Mouse (Mus musculus) heart, postnatal 4 days (tissue): Measurements from ENCODE around the gene Clk2. TPM values are rescaled to one million over a fixed set of nuclear protein-coding genes. Genes with fewer than 3 reads are reported as not detected.
"Not testable (repeated sequence)": the region's sequence is repeated elsewhere in the genome, so short reads cannot be mapped to it uniquely, and the experiment has no call there.

Experiments
- DNase-seq: peaks from one replicate; pipeline ENCODE4 v3.0.0; 2021
- total RNA-seq, 2 experiments: library from RNA; stranded (reverse); gene quantifications; 2 replicates each; pipeline ENCODE4 v1.2.3; 2021

The Clk2 gene
- total RNA-seq, 2 experiments from 2014 or later = 30.3 to 32.1 TPM

- not testable (repeated sequence) for DNase-seq
Measured at GRCm38 (mm10) chr3:89161207-89161606, 3.4 kb upstream of the Clk2 start.

GRCm38 (mm10) chr3:89161786-89162185 lies 2.8 kb upstream of the Clk2 start:
- DNase-seq = no peak

GRCm38 (mm10) chr3:89163123-89163522 lies 1.5 kb upstream of the Clk2 start:
- DNase-seq = no peak

- DNase-seq = no peak
Measured at GRCm38 (mm10) chr3:89163643-89164245, 851 bp upstream of the Clk2 start.

- DNase-seq = no peak
Measured at GRCm38 (mm10) chr3:89165268-89165870, 774 bp downstream of the Clk2 start.

GRCm38 (mm10) chr3:89166945-89167344 lies 2.4 kb downstream of the Clk2 start:
- DNase-seq = no peak

GRCm38 (mm10) chr3:89174844-89175243 lies 10.2 kb downstream of the Clk2 start:
- no peak for DNase-seq

- DNase-seq = no peak
Measured at GRCm38 (mm10) chr3:89175544-89175943, 10.9 kb downstream of the Clk2 start.

- no peak for DNase-seq
Measured at GRCm38 (mm10) chr3:89176421-89176820, 11.8 kb downstream of the Clk2 start.

GRCm38 (mm10) chr3:89177242-89178106 lies 12.9 kb downstream of the Clk2 start, which contains the start of gene Scamp3:
Scamp3 (plus strand) TSS chr3:89177473.
- DNase-seq = peak; percentile 86

- no peak for DNase-seq
Measured at GRCm38 (mm10) chr3:89178107-89178385, 13.5 kb downstream of the Clk2 start.

GRCm38 (mm10) chr3:89179056-89179455 lies 14.5 kb downstream of the Clk2 start:
- no peak for DNase-seq

GRCm38 (mm10) chr3:89181749-89182500 lies 17.3 kb downstream of the Clk2 start:
- no peak for DNase-seq

GRCm38 (mm10) chr3:89182531-89183057 lies 18.0 kb downstream of the Clk2 start:
- no peak for DNase-seq

GRCm38 (mm10) chr3:89183058-89183958 lies 18.7 kb downstream of the Clk2 start, which contains the start of gene Fam189b:
Fam189b (plus strand) TSS chr3:89183143.
- DNase-seq = peak; percentile 85

GRCm38 (mm10) chr3:89183959-89184315 lies 19.3 kb downstream of the Clk2 start:
- DNase-seq = no peak

GRCm38 (mm10) chr3:89187197-89187596 lies 22.6 kb downstream of the Clk2 start:
- DNase-seq = no peak

- DNase-seq = no peak
Measured at GRCm38 (mm10) chr3:89187690-89188477, 23.3 kb downstream of the Clk2 start.

- DNase-seq = no peak
Measured at GRCm38 (mm10) chr3:89188478-89188875, 23.9 kb downstream of the Clk2 start.

- DNase-seq = no peak
Measured at GRCm38 (mm10) chr3:89190436-89190835, 25.8 kb downstream of the Clk2 start.

GRCm38 (mm10) chr3:89193351-89193750 lies 28.8 kb downstream of the Clk2 start:
- no peak for DNase-seq
